8 mouse cellular contexts compared by ENCODE assay signal in genomic region chr13:33002950-33003349, GRCm38 (mm10). TPM values are rescaled to one million over a fixed set of nuclear protein-coding genes. Genes with fewer than 3 reads are reported as not detected.
DNase-seq lines count a peak whose midpoint lies in the region; ATAC-seq and TF ChIP-seq lines count a peak whose summit lies in the region.

Serpinb9 (plus strand) TSS chr13:33003250.

- ATAC-seq in lung, embryonic 15.5 days (ENCODE audit: borderline replicate concordance, extremely low read depth, low FRiP score, low TSS enrichment) = no peak
- ATAC-seq in intestine, embryonic 14.5 days (replicated peaks; ENCODE audit: low FRiP score, low TSS enrichment, low read depth) = no peak
- no peak for ATAC-seq in neural tube, embryonic 14.5 days (ENCODE audit: low read depth)

- H3K4me3 ChIP-seq in lung, embryonic 15.5 days = peak within 1 kb of the TSS; percentile 41
- peak within 1 kb of the TSS; percentile 40 for H3K4me3 ChIP-seq in cortical plate, adult 2 months (ENCODE audit: insufficient read depth, low read length)
- H3K4me3 ChIP-seq in intestine, embryonic 14.5 days (ENCODE audit: low read depth, low read length) = peak within 1 kb of the TSS; percentile 35
- H3K4me3 ChIP-seq in neural tube, embryonic 14.5 days (ENCODE audit: low read depth, low read length) = peak within 1 kb of the TSS; percentile 16; the same call in 1 of the 2 replicates

- peak within 1 kb of the TSS; percentile 42; the same call in 1 of the 2 replicates for H3K9ac ChIP-seq in lung, embryonic 15.5 days
- peak within 1 kb of the TSS; percentile 45 for H3K9ac ChIP-seq in intestine, embryonic 14.5 days (ENCODE audit: low read length)
- no peak within 1 kb of the TSS for H3K9ac ChIP-seq in neural tube, embryonic 14.5 days (replicated peaks; ENCODE audit: low read depth, low read length)

- no peak for TF ChIP-seq CTCF in cortical plate, adult 2 months (IDR thresholded peaks at IDR 0.05; ENCODE audit: extremely low read depth, insufficient read depth, low read length)

- H3K27me3 ChIP-seq in lung, embryonic 15.5 days = no peaks in the 10 kb centered on the region
- no peaks in the 10 kb centered on the region for H3K27me3 ChIP-seq in intestine, embryonic 14.5 days (replicated peaks; ENCODE audit: control insufficient read depth, insufficient read depth, low read length)
- H3K27me3 ChIP-seq in neural tube, embryonic 14.5 days (ENCODE audit: control insufficient read depth, insufficient read depth, low read length) = no peaks in the 10 kb centered on the region

- peak within 1 kb of the TSS; percentile 95 for H3K27ac ChIP-seq in lung, embryonic 15.5 days
- peak within 1 kb of the TSS; percentile 82 for H3K27ac ChIP-seq in cortical plate, adult 2 months (ENCODE audit: insufficient read depth, low read length)
- H3K27ac ChIP-seq in intestine, embryonic 14.5 days (ENCODE audit: low read depth) = peak within 1 kb of the TSS; percentile 88
- H3K27ac ChIP-seq in neural tube, embryonic 14.5 days (ENCODE audit: low read depth, low read length) = no peak within 1 kb of the TSS

- no peaks in the 10 kb centered on the region for H3K9me3 ChIP-seq in lung, embryonic 15.5 days
- H3K9me3 ChIP-seq in intestine, embryonic 14.5 days (ENCODE audit: control insufficient read depth, low read length) = no peaks in the 10 kb centered on the region
- no peaks in the 10 kb centered on the region for H3K9me3 ChIP-seq in neural tube, embryonic 14.5 days (ENCODE audit: control insufficient read depth, low read length)

- 88% methylated on average over 3 of the region's 3 CpGs for WGBS in lung, embryonic 15.5 days
- 96% methylated on average over 3 of the region's 3 CpGs for WGBS in intestine, embryonic 14.5 days
- WGBS in neural tube, embryonic 14.5 days = 82% methylated on average over 3 of the region's 3 CpGs

- H3K36me3 ChIP-seq in lung, embryonic 15.5 days = no peaks in the 10 kb centered on the region
- H3K36me3 ChIP-seq in intestine, embryonic 14.5 days (ENCODE audit: control insufficient read depth, insufficient read depth, low read length) = no peaks in the 10 kb centered on the region
- no peaks in the 10 kb centered on the region for H3K36me3 ChIP-seq in neural tube, embryonic 14.5 days (ENCODE audit: control insufficient read depth, insufficient read depth, low read length)

- TF ChIP-seq POLR2A in cortical plate, adult 2 months (IDR thresholded peaks at IDR 0.05; ENCODE audit: extremely low read depth, insufficient read depth, low read length) = no peak

- intact Hi-C loops in left cerebral cortex, postnatal 14 days (cut with DNase I) = no loop called here

- no peak for DNase-seq in lung, postnatal 4 days
- DNase-seq in intestine, embryonic 14.5 days (ENCODE audit: low spot score) = no peak
- DNase-seq in cerebellum, adult 9-11 months = no peak
- DNase-seq in left cerebral cortex, adult 9 months (ENCODE audit: low spot score in 2 of 2) = no peak
- DNase-seq in left cerebral cortex, postnatal 14 days (ENCODE audit: low spot score in 2 of 2) = no peak

- H3K4me2 ChIP-seq in lung, embryonic 15.5 days = peak within 1 kb of the TSS; percentile 63
- H3K4me2 ChIP-seq in intestine, embryonic 14.5 days (ENCODE audit: low read length) = peak within 1 kb of the TSS; percentile 62
- peak within 1 kb of the TSS; percentile 43; the same call in 1 of the 2 replicates for H3K4me2 ChIP-seq in neural tube, embryonic 14.5 days (ENCODE audit: low read depth, low read length)

- peaks cover 26% of the 10 kb centered on the region for H3K4me1 ChIP-seq in lung, embryonic 15.5 days
- no peaks in the 10 kb centered on the region; the same call in 1 of the 2 replicates for H3K4me1 ChIP-seq in cortical plate, adult 2 months (ENCODE audit: control insufficient read depth, insufficient read depth, low read length)
- H3K4me1 ChIP-seq in intestine, embryonic 14.5 days (replicated peaks; ENCODE audit: control insufficient read depth, insufficient read depth, low read length) = no peaks in the 10 kb centered on the region
- H3K4me1 ChIP-seq in neural tube, embryonic 14.5 days (ENCODE audit: control insufficient read depth, insufficient read depth, low read length) = 0 out of 2 replicates have a peak, but pooled peaks cover 3% of the 10 kb centered on the region

RNA-seq across cellular contexts. Expression of gene Serpinb9, which starts in this region (rescaled TPM):
- 32.3 and 36.3 TPM in 2 replicates for polyA plus RNA-seq in lung, embryonic 15.5 days (2015; fragmentation: Nextera tagmentation; extraction: Ambion mirVana)
- 5.4 and 6.1 TPM in 2 replicates for polyA plus RNA-seq in cortical plate, adult 2 months (2012; rRNA removed)
- 10.8 and 12.5 TPM in 2 replicates for polyA plus RNA-seq in intestine, embryonic 14.5 days (2014; fragmentation: Nextera tagmentation; extraction: Ambion mirVana)
- 1.2 and 1.6 TPM in 2 replicates for polyA plus RNA-seq in neural tube, embryonic 14.5 days (2014; fragmentation: Nextera tagmentation; extraction: Ambion mirVana)
- total RNA-seq in left cerebral cortex, postnatal 14 days (2021) = 1 to 10 TPM; 3.3 to 3.9 TPM
